Mouse (Mus musculus): ENCODE data around the gene Yipf4.

Gene Yipf4

DNA sequence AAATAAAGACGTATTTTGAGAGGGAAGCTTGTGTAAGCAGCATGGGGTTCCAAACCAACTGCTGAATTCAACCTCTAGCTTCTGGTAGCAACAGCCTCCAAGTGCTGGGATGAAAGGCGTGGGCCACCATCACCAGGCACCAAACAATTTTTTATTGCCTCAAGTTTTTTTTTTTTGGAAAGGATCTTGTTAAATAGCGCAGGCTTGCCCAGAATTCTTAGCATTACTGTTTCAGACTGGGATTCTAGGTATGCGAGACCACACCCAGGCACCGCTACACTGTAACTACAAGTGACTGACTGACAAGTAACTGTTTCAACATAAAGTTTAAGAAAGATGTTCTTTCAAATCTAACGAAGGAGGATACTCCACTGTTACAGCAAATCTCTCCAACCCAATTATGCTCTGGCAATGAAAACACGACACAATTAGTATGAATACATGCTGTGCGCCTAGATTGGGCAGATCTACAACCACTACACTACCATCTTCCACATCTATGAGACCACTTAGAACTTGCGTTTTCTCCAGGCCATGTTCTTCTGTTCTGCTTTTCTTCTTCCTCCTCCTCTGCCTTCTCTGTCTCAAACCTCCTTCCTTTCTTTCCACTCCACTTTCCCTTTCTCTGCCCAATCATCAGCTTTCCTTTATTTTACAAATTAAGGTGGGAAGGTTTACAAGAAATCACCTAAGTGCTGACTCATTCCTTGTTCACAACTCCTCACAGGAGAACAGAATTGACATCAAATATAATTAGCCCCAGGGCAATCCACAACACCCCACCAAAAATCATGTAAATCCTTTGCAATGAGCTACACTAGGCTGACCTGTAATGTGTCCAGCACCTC, 37.7 kb downstream of the Yipf4 start:
- peak; percentile 82 for DNase-seq

DNA sequence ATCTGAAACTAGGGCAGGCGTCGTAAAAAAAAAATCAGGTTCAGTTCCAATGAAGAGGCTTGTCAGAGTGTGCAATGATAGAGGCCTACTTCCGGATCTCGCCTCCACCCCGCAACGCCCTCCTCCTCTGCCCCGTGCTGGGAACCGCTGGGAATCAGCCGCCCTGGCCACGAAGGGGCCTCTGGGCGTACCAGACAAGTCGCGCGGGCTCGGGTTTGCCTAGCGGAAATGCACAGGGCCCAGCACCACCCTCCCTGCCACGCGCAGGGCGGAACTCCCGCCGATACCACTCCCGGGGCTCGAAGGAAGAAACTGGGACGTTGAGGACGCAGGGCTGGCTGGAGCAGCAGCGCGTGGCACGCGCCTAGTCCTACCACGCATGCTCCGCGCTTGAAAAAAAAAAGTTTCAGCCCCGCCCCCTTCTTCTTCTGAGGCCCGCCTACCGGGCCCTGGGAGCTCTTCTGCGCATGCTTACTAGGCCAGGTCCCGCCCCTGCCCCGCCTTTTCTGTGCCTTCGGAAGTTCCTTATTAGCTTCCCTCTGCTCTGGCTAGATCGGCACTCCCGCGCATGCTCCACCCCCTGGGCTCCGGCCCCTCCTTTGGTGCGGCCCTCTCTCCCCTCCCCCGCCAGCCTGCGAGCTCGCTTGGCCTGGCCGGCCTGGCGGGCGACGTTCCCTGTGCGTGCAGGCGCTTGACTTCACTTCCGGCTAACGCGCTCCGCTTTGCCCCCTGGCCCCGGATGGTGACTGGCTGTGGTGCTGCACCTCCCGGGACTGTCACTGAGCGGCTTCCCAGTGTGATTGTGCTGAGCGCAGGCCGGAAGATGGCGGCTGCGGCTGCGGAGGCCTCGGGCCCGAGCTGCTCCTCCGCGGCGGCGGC, 38.7 kb downstream of the Yipf4 start, which contains the start of gene Birc6:
Birc6 (plus strand) TSS at position 567 of the 879 bp plus-strand sequence.
- peak; percentile 100 for DNase-seq

DNA sequence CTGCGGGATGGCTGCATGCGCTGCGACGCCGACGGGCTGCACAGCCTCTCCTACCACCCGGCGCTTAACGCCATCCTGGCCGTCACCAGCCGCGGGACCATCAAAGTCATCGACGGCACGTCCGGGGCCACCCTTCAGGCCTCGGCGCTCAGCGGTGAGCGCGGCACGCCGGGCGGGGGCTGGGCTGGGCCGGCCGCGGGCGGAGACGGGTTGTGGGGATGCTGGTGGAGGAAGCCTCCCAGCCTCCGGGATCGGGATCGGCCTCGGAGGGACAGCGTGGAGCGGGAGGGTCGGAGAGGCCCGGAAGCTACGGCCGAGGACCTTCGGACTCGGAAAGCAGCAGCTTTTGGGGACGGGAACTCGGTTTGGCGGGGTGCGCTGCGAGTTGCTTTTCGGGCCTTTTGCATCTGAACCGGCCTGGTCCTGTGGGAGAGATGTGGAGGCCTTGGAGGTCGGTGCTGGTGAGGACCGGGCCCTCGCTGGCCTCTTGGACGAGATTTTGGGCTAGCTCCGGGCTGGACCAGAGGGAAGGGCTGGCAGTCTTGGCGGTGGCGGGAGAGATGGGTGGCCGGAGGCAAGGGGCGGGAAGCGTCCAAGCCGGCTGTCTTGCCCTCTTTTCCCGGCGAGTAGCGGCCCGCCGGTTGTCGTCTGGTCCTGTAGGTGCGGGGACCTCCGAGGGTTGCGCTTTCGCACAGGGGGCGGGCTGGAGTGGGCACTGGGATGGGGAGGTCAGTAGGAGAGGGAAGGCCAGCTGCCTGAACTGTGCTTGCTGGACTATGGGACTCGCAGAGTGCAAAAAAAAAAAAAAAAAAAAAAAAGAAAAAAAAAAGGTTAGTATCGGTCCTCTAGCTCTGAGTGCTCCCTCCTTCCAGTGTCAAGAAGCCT, 39.6 kb downstream of the Yipf4 start:
- peak; percentile 93 for DNase-seq

DNA sequence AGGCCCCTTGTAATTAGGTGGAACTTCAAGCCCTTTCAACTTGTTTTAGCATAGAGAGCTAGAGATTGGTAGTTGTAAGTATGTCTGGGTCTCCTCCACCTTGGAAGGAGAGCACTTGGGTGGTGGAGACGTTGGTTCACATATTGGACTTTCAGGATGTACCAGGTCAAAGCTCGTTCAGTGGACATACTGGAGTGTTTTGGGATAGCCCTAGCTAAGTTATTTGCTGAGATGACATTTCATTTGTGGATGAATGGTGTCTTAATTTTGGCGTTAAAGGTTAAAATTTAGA, 40.2 kb downstream of the Yipf4 start:
- DNase-seq = peak; percentile 74

DNA sequence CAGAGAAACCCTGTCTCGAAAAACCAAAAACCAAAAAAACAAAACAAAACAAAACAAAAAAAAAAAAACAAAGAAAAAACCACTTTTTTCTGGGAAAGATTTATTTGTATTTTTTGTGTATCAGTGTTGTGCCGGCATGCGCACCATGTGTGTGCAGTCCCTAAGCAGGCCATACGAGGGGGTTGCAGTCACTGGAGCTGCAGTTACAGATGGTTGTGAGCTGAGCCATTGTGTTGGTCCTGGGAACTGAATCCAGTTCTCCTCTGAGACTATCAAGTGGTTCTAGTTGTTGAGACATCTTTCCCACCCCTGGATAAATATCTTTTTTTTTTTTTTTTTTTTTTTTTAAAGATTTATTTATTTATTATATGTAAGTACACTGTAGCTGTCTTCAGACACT, 45.7 kb downstream of the Yipf4 start:
- no peak for DNase-seq

DNA sequence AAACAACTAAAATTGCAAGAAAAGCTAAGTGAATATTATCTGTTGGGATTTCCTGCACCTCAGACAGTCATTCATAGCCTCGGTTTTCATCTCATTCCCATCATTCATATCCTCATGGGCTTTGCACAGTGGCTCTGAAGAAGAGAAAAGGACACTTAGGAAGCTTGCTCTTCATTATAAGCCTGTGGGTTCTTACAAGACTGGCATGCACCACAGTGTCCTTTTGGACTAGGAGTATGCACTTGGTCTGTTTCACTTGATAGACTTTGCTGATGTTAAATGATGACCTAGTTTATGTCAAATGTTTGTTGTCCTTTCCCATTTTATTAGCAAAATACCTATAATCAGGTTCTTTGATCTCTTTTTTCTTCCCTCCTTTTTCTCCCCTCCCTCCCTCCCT, 48.2 kb downstream of the Yipf4 start:
- DNase-seq = no peak

DNA sequence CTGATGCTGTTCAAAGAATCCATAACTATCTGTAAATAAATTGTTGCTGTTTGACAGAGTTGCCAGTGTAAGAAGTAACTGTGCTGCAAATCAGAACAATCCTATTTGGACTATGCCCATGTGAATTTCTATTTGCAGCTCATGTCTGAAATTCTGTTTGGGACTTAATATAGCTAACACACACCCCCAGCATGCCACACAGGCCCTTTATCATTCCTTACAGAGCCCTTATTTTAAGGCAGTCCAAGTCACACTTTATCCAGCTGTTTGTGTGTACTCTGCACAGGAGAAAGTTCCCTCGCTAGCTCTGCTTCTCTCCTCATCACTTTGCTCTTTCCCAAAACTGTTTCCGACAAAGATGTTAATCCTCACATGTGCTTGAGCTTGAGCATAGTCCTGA, 54.3 kb downstream of the Yipf4 start:
- DNase-seq = no peak

All from heart, adult 11 months (tissue).